Mouse (Mus musculus) common myeloid progenitor, adult 5-6 weeks (primary cell): ENCODE measurements around the gene Bdkrb2. TPM values are rescaled to one million over a fixed set of nuclear protein-coding genes. Genes with fewer than 3 reads are reported as not detected.
A peak's percentile ranks its signal among the peaks of the same experiment; 100 is the strongest.

Experiments
- ATAC-seq: replicated peaks from 2 replicates; pipeline ENCODE4 v1.8.0; 2016; ENCODE audit warnings: low read depth, mild to moderate bottlenecking, moderate TSS enrichment, inconsistent platforms; ENCODE audit not compliant: poor library complexity, severe bottlenecking
- total RNA-seq: library from RNA; stranded (forward); fragments of 200-1000, 187-1606 nt; gene quantifications from 2 replicates; pipeline ENCODE4 v1.2.3, GENCODE M21; 2017

The Bdkrb2 gene
- not detected in 2 replicates for total RNA-seq

DNA sequence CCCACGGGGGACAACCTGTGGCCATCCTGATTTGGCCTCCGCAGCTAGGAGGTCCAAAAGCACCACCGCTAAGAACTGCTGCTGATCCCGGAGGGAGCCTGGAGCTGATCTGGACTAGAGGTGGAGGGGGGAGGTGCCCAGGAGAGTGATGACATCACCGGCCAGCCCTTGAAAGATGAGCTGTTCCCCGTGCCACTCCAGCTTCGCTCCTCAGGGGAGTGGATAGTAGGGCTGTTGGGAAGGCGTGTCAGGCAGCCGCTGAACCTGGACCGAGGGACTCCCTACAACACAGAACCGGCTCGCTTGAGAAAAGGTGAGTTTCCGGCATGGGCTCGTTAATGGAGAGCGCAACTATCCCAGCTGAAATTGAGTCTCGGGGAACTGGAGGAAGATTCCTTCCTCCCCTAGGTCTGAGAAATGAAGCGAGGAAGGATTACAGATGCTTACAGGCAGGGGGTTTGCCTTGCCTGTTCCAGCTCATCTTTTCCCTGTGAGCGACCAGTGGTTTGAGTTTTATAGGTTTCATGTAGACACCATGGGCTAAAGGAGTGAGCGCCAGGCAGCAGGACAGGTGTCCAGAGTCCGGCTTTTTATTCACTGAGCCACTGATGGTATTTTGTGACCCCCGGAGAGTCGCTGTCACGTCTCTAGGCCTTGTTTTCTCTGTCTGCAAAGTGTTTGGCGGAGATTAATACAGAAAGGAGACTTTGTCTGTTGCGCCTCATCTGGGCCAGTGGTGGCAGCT is at the start of gene Bdkrb2:
Bdkrb2 (plus strand) TSS at position 291 of the 745 bp plus-strand sequence.
- no peak for ATAC-seq

DNA sequence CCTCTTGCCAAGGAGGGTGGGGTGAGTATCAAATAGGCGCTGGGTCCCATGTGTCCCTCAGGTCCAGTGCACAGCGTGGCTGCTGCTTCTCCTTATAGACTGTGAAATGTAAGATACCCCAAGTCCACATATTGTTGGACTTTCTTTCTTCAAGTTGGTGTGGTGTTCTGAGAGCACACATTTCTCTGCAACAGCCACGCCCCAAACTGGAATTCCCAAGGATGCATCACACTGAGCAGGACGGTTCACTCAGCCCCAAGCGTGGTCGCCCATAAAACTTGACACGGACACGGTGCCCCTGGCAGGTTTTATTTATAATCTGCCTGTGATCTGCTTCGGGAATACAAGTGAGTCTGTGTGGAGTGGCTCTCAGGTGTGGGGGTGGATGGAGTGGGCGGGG is 48.9 kb upstream of the Bdkrb2 start:
- ATAC-seq, result no peak

DNA sequence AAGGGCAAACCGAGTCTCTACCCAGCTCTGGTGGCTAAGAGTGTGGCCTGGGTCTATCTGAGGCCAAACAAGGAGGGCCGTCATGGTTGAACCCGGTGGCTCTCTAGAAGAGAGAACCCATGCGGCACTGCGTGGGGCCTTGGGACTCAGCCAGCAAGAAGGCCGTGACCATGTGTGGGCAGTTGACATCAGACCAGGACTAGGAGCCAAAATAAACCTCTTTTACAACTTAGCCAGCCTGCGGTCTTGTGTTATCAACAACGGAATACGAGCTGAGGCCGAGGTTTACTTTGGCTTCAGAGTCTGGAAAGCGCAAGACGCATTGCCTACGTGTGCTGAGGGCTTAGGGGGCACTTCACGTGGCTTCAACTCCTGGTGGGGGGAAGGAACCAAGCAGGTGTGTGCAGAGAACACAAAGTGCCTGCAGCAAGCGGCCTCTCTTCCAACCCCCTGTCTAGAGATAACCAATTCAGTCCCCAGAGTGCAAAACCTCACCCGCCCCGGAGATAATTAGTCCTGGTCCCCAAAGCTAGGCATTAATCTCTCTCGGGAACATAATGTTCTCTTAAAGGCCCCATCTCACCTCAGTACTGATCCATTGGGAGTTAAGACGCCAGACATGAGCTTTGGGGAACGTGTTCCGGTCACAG is 45.9 kb upstream of the Bdkrb2 start:
- no peak for ATAC-seq

DNA sequence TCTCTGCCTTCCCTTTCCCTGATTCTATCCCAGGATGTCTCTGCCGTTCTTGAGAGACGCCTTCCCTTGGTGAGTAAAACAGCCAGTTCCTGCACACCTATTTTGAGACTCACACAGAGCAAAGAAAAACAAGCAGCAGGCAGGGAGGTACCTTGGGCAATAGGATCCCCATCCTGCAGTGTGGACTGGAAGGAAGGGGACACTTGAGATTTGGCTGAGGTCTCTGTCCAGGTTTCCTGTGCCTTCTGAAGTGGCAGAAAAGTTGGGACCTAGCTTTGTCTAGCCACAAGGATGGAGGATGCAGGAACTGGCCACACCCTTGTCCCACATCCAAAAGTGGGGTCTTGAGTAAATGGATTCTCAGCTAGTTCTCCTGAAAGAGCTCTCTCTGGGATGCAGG is 43.2 kb upstream of the Bdkrb2 start:
- ATAC-seq, result no peak

GRCm38 (mm10) chr12:105521170-105521762 is 41.8 kb upstream of the Bdkrb2 start:
- ATAC-seq, result no peak

- ATAC-seq, result no peak
These were observed 39.3 kb upstream of the Bdkrb2 start for GRCm38 (mm10) chr12:105523737-105524136.

- ATAC-seq, result no peak
These were observed 36.8 kb upstream of the Bdkrb2 start for GRCm38 (mm10) chr12:105526186-105526585.

DNA sequence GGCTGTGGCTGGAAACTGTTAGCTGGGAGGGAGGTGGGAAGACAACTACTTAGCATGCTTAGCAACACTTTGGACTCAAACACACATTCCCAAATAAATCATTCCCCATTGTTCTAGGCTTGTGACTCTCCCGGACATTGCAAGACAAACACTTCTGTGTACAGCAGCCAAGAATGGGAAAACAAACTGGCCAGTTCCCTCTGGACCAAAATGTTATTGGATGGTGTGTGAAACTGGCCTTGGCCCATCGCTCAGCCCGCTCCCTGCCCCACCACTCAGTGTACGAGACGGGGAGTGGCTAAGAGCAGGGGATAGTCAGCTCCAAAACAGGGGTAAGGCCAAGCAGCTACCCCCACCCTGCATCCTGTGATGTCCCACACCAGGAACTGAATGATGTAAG is 36.2 kb upstream of the Bdkrb2 start:
- ATAC-seq, result no peak

DNA sequence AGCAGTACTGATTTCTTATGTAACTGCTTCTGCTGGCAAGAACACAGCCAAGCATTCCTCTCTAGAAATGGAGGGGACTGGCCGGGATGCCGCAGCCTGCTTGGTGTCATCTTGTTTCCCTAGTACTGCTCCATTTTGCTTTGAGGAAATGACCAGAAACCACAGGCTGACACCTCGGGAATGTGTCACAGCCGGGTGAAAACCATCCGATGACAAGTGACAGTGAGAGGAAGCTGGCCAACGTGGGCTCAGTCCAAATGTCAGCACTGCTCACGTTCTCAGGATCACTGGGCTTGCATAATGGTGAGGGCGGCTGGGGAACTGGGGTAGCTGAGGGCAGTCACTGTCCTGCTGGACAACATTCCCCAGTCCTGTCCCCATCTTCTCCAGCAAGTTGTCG is 33.5 kb upstream of the Bdkrb2 start:
- ATAC-seq, result peak; percentile 60

DNA sequence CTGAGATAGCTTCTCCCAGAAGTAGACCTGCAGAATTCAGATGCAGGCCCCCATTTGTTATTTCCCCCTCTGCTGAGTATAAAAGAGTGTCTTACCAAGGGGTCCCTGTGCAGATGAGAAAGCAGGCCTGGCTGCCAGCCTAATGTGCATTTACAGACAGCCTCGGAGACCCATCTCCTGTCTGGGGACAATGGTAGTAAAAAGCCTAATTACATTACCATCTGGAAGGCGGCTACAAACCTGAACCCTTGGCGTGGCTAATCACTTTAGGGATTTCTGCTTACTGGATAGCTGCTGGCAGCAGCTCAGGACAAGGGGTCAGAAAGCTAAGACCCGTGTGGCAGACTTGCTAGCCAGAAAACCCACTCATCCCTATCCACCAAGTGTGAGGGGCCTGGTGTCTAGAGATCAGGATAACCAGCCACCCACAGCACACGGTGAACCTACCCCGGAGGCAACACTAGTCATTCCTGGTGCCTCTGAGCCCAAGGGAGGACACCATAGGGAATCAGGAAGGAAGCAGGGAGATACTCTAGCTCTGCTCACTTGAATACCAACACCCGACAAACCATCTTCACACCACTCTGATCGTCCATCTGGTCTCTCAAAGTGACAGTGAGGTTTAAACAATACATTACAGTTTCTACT is 31.2 kb upstream of the Bdkrb2 start:
- ATAC-seq, result no peak

DNA sequence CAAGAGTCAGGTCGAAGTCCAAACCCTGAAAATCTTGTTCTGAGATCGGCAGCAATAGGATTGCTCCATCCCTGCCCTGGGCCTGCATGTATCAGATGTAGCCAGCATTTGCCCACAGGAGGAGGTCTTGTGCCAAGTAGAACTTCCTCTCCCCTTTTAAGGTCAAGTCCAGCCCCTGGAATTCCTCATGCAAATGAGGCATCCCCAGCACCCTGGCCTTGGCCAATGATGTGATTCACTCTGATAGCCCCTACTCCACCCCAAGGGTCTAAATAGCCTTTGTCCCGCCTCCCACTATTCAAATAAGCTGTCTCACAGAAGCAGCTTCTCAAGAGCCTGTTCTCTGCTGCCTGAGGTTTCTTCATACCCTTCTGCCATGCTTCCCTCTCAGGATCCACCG is 28.2 kb upstream of the Bdkrb2 start:
- no peak for ATAC-seq

DNA sequence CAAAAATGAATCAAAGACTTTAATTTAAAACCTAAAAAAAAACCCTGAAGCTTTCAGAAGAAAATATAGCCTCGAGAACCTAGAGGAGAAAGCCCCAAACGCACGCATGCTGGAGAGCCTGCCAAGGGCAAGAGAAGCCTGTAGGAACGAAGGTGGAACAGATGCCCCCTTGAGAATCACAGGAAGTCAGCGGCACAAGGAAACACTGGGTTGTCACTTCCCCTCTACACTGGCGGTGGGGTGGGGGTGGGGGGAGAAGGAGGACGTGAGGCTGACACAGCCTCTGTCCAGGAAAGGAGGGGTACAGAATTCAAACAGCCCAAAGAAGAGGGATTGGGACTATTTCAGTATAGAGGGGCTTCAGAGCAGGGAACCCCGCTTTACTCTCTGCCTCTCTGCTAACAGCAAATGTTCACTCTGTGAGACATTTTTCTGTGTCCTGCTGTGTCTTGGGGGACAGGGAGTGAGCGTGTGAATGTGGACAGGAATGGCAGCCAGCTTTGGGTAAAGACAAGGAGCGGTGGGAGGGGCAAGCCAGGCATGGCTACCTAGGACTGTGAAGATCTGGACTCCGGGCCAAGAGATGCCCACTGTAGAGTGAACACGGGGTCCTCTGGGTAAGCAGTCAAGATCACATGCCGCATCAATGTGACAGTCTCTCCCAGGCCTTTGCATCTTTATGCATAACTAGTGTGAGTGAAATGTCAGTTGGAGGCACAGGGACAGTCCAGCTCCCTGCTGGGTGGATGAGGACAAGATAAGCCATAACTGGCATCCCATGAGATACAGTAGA is 26.9 kb upstream of the Bdkrb2 start:
- ATAC-seq, result peak; percentile 49

- ATAC-seq, result no peak
These were observed 25.9 kb upstream of the Bdkrb2 start for GRCm38 (mm10) chr12:105537162-105537561.

DNA sequence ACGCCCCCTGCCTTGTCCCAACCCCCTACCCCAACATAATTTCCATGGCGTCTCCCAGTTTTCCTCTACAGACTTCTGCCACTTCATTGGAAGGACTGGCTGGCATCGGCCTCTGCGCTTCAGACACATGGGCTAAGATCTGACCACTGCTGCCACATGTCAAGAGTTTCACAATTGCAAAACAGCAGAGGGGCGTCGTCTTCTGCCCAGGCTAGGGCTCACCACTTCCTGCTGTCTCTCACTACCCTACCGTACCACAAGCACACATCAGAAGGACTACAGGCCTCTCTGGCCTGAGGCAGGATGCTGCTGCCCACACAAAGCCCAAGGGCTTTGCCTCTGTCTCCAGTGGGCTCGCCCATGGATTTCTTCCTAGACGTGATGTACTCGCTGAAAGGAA is 23.4 kb upstream of the Bdkrb2 start:
- ATAC-seq, result peak; percentile 95

DNA sequence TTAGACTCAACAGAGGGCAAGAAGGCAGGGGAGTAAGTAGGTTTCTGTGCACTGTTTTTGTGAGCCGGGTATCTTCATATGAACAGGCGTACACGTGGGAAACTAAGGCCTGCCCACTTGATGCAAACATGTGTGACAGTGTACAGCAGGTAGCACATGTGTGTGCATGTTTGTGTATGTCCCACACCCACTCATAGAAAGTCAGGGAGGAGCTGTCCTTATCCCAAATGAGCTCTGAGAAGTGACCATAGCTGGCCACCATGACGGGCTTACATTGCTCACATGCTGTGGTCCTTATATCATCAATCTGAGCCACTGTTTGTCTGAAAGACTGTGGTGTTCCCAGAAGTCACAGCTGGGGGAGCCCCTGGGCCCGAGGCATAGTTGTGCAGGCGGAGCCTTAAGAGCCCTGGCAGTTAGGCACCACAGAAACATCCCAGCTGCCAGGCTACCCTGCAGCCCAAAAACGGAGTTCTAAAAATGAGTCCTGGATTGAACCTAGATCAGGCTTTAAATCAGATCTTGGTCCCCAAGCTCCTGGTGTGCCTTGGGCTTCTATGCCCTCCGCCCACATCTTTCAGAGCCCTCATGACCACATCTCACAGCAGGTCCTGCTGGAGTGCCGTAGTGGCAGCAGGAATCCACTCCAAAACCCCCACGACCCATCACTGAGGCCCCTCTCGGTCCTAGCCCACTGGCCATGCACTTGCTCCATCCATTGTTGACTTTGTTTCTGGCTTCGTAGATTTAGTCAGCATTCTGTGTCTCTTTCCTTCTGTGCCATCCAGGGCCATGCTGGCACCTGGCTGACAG is 21.2 kb upstream of the Bdkrb2 start:
- ATAC-seq, result no peak

GRCm38 (mm10) chr12:105542513-105542912 is 20.5 kb upstream of the Bdkrb2 start:
- no peak for ATAC-seq

DNA sequence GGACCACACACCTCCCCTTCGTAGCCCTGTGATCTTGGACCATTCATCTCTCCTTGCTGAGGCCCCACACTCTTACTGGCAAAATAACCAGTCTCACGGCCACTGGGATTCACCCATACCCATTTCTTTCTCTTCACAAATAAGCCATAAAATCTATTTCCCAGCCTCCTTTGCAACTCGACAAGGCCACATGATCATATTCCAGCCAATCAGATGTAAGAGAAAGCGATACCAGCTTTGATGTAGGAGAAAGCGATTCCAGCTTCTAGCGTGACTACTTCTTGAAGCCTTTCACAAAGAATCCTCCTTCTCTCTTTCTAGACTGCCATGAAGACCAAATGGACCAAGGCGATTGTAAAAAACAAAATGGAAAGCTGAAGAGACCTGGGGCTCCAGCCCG is 19.9 kb upstream of the Bdkrb2 start:
- no peak for ATAC-seq

DNA sequence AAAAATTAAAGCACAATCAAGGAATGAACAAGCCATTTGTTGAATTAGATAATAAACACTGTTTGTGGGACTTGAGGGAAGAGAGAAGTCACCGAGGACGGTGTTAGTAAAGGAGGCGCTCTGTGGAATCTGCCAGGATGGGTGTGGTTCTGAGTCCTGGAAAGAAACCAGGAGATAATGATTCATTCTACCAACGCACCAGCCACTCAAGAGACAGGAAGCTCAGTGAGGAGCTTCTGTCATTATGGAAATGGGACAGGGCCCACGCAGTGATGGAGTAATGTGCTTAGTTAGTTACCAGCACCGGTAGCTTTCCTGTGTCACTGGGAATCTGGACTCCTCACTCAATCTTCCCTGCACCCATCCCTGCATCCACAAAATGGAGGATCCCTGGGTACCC is 19.3 kb upstream of the Bdkrb2 start:
- no peak for ATAC-seq

DNA sequence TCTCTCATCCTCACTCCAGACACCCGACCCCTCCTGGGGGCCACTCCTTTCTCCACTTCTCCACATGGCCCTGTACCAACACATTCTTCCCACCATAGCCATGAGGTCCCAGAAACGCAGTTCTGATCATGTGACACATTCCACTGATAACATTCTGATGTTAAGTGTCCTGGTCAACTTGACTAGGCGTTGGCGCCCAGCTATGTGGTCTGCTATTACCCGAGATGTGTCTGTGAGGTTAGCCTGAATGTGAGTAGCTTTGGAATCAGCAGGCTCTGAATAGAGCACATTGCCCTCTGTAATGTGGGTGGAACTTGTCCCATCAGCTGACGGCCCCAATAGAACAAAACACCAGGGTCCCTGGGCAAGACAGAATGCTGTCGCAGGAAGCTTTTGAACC is 18.2 kb upstream of the Bdkrb2 start:
- no peak for ATAC-seq
